Mouse (Mus musculus): ENCODE measurements around the gene Atxn2. TPM values are rescaled to one million over a fixed set of nuclear protein-coding genes. Genes with fewer than 3 reads are reported as not detected.

Gene Atxn2
- total RNA-seq (2023), result 114 TPM

GRCm38 (mm10) chr5:121711174-121711927 is at the start of gene Atxn2:
Gene Atxn2, plus strand, starts transcription at chr5:121711337.

GRCm38 (mm10) chr5:121837441-121838340 is 126.6 kb downstream of the Atxn2 start, which contains the start of gene Sh2b3:
Gene Sh2b3, minus strand, starts transcription at chr5:121837646.

GRCm38 (mm10) chr5:121848743-121849142 is 137.6 kb downstream of the Atxn2 start, which contains the start of gene Pheta1:
Gene Pheta1, plus strand, starts transcription at chr5:121848984.

Other genes starting within 250 kb of the Atxn2 start
- not detected for gene Adam1b, start 207.9 kb upstream of the Atxn2 start, total RNA-seq (2023)
- 10.7 TPM for gene Adam1a, start 165.9 kb upstream of the Atxn2 start, total RNA-seq (2023)
- gene Gm42878, start 165.9 kb upstream of the Atxn2 start, total RNA-seq (2023), result not detected
- gene Mapkapk5, start 165.4 kb upstream of the Atxn2 start, total RNA-seq (2023), result 92.0 TPM
- gene Aldh2, start 117.5 kb upstream of the Atxn2 start, total RNA-seq (2023), result 126 TPM
- 10.3 TPM for gene Acad12, start 92.4 kb upstream of the Atxn2 start, total RNA-seq (2023)
- 11.9 TPM for gene Acad10, start 50.8 kb upstream of the Atxn2 start, total RNA-seq (2023)
- 108 TPM for gene Brap, start 50.8 kb upstream of the Atxn2 start, total RNA-seq (2023)
- 36.9 TPM for gene Sh2b3, start 126.3 kb downstream of the Atxn2 start, total RNA-seq (2023)
- 3.3 TPM for gene Pheta1, start 137.6 kb downstream of the Atxn2 start, total RNA-seq (2023)

All from CD4-positive naive resting alpha-beta T cell, adult 57 days (primary cell).